Mouse (Mus musculus) right cerebral cortex, postnatal 25 days (tissue): ENCODE data around the gene Gm9964.

Experiments used
- DNase-seq: peaks from one replicate; pipeline ENCODE4 v3.0.0; 2022

The Gm9964 gene

GRCm38 (mm10) chr11:79252881-79253541 is 43.7 kb downstream of the Gm9964 start:
- DNase-seq: no peak
